Mouse (Mus musculus): Measurements from ENCODE around the gene Timp2.
A peak's percentile ranks its signal among the peaks of the same experiment; 100 is the strongest.

Gene Timp2

DNA sequence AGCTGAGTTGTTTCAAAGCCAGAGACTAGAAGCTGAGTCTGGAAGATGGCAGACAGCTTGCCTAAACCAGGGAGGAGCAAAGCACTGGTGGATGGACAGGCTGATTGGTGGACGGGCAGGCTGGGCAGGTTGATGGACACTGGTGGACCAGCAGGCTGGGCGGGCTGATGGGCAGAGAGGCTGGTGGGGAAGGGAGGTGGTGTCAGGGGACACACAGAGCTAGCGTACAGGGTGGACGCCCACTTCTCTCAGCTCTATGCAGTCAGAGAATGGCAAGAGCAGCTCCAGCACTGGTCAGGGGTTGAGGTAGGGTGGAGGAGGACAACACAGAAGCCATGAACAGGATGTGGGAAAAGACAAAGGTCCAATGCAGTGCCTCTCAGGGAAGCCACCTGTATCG lies 13.7 kb upstream of the Timp2 start:
- no peak for DNase-seq

DNA sequence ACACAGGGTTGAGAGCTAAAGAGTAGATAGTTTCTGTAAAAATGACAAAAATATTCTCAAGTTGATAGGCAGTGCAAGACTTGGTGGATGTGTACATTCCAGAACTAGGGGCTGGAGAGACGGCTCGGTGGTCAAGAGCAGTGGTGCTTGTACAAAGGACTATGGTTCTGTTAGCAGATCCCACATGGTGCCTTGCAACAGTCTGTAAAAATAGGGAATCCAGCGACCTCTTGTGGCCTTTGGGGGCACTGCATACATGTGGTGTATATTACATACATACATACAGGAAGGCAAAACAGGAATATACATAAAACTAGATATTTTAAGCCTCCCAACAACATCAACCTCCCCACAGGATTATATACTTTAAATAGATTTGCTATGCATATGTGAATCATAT lies 12.8 kb upstream of the Timp2 start:
- DNase-seq = no peak

DNA sequence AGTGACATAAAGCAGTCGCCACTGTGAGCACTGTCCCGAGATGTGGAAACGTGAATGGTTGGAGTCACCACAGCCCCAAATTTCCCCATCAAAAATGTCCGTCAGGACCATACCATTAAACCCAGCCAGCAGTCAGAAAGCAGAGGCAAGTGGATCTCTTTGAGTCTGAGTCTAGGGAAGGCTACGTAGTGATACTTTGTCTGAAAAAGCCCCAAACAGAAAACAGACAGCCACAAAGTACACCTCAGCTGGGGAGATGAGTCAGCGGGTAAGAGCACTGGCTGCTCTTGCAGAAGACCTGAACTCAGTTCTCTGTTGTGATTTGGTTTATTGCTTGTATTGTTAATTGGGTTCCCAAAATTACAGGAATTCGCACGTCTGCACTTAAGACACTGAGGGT lies 11.0 kb upstream of the Timp2 start:
- DNase-seq = no peak

DNA sequence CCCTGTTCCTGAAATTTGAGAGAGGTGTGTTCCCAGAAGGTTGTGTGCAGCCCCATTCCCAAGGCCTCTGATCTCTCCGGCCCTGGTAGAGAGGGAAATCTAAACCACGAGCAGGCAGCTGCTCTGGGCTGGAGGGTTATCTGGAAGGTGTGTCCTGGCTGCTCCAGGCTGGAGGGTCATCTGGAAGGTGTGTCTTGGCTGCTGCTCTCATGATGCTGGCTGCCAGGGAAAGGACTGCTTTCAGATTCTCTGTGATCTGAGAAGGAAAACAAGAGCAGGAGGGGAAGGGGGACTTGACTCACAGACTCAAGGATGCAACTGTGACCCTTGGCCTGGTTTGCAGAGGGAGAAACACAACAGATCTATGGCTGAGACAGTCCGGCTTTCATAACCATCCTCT lies 10.6 kb upstream of the Timp2 start:
- no peak for DNase-seq

DNA sequence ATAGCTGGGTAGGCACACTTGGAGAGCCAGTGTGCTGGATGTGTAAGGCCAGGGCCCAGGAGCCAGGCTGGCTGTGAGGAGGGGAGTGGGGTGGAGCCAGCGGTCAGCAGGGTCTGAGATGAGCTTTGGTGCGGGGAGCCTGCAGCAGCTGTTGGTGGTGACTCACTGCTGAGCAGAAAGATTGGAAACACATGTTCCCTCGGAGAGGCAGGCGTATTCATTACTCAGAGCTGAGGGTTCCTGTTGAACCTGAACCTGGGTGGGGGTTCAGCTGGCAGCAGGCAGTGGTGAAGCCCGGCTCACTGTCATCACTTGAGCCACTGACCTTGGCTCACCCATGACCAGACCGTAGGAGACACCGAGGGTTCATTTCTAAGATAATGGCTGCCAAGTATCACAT lies 9.6 kb upstream of the Timp2 start:
- no peak for DNase-seq

- DNase-seq = no peak
Observed at GRCm38 (mm10) chr11:118364021-118364420, 8.5 kb upstream of the Timp2 start.

DNA sequence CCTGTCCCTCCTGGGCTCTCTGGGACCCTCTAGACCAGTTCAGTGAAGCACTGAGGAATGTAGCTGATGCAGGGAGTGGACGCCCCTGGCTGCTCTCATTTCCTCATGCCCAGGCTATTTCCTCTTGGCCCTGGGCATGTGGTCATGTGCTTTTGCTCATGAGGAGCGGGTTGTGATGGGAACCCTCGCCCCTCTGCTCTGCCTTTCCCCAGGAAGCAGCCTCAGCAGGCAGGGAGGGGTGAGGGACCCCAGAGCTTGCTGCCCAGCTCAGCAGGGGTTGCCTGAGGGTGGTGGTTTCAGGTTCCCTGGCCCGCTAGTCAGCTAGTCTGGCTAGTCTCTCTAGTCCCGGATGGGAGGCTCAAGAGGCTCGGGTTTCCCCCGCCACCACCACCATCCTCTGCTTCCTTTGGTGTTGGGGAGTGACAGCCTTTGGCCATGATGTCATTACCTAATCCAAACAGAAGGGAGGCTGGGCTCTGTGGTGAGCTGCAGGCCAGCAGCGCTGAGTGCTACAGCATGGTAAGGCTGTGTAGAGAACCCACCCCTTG lies 7.5 kb upstream of the Timp2 start:
- no peak for DNase-seq

DNA sequence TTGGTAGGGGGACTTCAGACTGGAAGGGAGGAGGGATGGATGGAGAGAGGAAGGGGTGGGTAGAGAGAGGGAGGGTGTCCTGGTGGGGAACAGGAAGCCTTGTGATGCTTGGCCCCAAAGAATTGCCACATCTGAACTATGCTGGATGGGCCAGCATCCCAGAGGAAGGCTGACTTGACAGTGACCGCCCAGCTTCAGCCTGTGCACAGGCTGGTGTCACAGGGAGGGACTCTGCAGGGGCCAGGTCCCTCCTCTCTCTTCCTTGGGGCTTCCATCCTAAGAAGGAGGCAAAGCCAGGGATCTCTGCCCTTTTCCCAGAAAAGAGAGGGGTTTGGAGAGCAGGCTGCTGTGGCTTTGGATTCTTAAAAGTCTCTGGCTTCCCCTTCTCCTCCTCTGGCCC lies 7.0 kb upstream of the Timp2 start:
- no peak for DNase-seq

DNA sequence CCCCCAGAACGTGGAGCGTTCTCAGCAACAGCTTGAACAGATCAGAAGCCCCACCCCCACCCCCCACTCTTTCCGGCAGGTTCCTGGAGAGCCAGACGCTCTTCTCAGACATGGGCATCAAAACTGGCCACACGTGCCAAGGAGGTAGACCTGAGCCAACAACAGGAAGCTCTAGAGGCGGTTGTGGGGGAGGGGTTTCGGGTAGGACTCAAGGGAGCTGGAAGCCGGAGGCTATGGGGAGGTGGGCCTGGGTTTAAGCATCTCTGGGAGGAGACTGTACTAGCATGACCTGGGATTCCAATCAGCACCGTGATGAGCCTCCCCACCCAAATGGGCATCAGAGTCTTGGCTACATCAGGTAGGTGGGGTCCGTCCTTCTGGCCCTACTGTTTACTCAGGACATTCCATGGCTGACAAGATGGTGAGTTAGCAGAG lies 5.4 kb upstream of the Timp2 start:
- no peak for DNase-seq

DNA sequence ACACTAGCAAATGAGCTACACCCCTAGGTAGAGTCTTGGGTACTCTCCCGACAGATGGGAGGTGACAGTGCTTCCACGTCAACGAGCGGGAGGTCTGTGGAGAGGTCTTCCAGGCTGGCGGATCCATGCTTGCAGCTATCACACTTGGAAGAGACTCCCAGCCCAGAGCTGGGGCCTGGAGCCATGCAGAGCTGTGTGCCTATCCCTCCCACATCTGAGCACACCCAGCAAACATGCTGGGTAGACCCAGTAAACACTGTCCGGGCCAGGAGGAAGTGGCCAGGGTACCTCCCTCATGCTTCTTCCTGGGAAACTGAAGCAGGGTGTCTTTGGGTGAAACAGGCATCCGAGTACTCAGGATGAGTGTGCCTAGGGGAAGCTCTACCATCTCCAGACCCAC lies 5.0 kb upstream of the Timp2 start:
- no peak for DNase-seq

DNA sequence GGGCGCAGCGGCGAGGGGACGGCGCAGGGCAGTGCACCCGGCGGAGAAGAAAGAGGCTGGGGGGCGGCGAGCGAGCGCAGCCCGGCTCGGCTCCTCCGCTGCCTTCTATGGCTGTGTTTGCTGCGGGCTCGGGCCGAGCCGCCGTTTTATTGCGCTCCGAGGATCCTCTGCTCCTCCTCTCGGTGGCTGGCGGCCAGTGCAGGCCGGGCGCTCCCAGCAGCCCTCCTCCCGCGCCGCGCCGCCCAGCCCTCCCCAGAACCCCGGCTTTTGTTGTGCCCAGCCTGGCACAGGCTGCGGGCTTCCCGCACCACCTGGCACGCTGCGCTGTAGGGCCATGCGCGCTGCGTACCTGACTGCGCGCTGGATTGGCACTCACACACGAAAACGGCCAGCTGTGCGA lies 335 bp downstream of the Timp2 start:
- peak; percentile 77 for DNase-seq

DNA sequence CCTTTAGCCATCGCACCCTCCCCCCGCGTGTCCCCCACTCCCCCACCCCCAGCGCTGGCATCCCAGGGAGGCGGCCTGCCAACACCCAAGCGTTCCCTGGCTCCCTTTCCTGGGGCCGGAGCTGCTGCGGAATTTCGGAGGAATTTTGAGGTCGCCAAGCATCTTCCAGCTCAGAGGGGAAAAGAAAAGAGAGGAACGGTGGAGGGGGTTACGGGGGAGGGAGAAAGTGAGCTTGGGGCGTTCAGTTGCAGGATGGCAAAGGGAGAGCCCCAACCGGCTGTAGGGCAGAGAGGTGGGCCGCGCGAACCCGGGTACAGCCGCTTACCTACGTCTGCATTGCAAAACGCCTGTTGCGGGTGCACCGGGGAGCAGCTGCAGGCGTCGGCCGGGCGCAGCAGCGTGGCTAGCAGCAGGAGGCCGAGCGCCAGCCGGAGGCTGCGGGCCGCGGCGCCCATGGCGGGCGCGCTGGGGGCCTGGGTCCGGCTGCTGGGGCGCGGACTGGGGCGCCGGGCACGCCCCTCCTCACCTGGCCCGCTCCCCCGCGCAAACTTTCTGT lies 826 bp downstream of the Timp2 start:
- peak; percentile 28 for DNase-seq

DNA sequence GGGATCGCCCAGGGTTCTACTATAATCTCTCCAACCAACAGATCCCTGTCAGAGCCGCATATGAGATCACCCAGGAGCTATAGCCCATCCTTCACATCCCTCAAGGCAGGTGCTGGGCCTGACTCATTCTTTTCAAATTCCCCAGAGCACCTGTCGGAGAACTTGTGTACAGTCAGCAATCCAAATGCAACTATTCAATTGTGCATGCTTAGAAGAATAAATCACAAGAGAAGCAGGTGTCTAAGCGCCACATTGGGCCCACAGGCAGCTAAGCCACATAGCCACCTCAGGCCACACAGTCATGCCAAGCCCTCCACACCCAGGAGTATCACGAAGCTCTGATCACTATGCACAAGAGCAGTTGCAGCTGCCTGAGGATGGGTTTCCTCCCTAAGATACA lies 6.0 kb downstream of the Timp2 start:
- no peak for DNase-seq

- DNase-seq = no peak
Observed at GRCm38 (mm10) chr11:118348877-118349276, 6.7 kb downstream of the Timp2 start.

GRCm38 (mm10) chr11:118348419-118348818 lies 7.1 kb downstream of the Timp2 start:
- DNase-seq = no peak

DNA sequence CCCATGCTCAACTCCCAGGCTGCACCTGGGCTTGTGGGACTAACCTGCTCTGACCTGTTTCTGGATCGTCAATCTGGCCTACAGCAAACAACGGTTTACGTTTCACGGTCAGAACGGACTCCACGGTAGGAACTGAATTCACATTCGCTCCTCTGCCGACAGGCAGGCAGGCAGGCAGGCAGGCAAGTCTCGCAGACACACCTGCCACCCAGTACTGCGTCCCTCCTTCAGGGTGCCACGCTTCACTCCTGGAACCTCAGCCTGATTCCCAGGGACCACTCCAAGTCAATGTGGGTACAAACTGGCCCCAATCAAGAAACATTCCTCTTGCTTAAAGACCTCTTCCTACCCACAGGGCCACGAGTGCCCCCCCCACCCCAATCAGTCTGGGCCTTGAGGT lies 7.6 kb downstream of the Timp2 start:
- no peak for DNase-seq

DNA sequence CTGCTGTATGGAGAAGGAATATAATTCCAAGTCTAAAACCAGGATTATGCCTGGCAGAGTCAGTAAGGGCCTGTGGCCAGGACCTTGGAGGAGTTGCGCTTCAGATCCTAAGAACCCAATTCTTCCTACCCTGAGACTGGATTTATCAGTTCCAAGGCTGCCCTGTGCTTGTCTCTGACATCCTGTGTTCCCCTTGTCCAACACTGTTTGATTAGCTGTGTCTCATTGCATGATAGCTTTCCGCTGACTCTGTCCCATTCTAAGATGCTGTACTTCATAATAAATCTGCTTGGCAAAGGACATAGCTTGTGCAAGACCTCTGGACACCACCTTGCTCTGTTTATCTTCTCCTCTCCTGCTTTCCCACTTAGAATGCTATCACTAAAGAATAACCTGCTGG lies 8.1 kb downstream of the Timp2 start:
- no peak for DNase-seq

GRCm38 (mm10) chr11:118346395-118347096 lies 9.0 kb downstream of the Timp2 start:
- DNase-seq = no peak

- DNase-seq = no peak
Observed at GRCm38 (mm10) chr11:118345693-118346092, 9.8 kb downstream of the Timp2 start.

DNA sequence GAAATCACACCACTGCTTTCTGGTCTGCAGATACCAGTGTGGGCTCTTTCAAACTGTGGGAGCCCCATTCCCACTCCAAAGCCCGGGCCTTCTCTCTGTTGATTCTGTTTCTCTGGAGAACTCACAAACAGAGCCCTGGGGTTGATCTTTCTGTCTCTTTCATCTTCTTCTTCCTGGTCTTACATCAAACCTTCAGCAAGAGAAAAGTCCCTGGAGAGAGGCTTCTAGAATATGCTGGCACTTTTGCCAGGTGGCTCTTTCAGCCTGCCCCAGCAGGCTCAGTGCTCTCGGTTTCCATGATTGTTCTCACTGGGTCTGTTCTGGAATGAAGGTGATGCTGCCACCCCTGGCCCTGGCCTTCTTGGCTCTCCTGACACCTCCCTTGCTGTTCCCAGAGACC lies 11.9 kb downstream of the Timp2 start:
- no peak for DNase-seq

GRCm38 (mm10) chr11:118342400-118342981 lies 13.0 kb downstream of the Timp2 start, which contains the start of gene Cep295nl:
TSS of gene Cep295nl (minus strand) at chr11:118342500.
- no peak for DNase-seq

- DNase-seq = no peak
Observed at GRCm38 (mm10) chr11:118337491-118338168, 17.9 kb downstream of the Timp2 start.

DNA sequence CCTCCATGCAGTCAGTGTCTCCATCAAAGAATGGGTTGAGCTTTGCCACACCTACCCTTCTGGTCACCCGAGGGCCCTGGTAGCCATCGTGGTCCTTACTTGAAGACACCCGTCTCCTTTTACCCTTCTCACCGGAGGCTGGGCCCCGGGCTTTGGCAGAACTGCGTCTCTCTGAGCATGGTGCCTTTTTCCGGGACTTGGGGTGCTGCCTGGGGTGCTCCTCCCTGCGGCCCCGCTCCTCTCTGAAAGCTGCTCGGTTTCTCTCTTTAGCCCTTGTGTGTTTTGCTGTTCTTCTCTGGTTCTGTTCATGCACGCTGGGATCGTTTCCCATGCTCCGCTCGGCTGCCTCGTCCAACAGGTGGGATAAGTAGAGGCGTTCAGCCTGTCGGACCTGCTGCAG lies 22.1 kb downstream of the Timp2 start:
- DNase-seq = no peak

GRCm38 (mm10) chr11:118332376-118332775 lies 23.2 kb downstream of the Timp2 start:
- no peak for DNase-seq
